Mouse (Mus musculus) hindbrain, embryonic 10.5 days (tissue): ENCODE measurements around the gene Ift140. TPM values are rescaled to one million over a fixed set of nuclear protein-coding genes. Genes with fewer than 3 reads are reported as not detected.
A peak's percentile ranks its signal among the peaks of the same experiment; 100 is the strongest.

ENCODE experiments used
- DNase-seq: peaks from one replicate; pipeline ENCODE4 v3.0.0-alpha.2; 2017; ENCODE audit warnings: low spot score
- H3K27ac ChIP-seq: fragments of 300-500 bp; sonication (generic); 2 replicates; pipeline ENCODE4 v1.5.1; 2016; ENCODE audit warnings: mild to moderate bottlenecking, moderate library complexity
- H3K27me3 ChIP-seq: fragments of 300-500 bp; sonication (generic); 2 replicates; pipeline ENCODE4 v1.6.1; 2016; ENCODE audit warnings: mild to moderate bottlenecking; ENCODE audit not compliant: poor library complexity, insufficient read depth, severe bottlenecking
- H3K36me3 ChIP-seq: fragments of 300-500 bp; sonication (generic); 2 replicates; pipeline ENCODE4 v1.6.1; 2016; ENCODE audit warnings: mild to moderate bottlenecking, moderate library complexity
- H3K4me1 ChIP-seq: fragments of 300-500 bp; sonication (generic); replicated peaks from 2 replicates; pipeline ENCODE4 v1.6.1; 2016; ENCODE audit warnings: mild to moderate bottlenecking
- H3K4me3 ChIP-seq: fragments of 300-500 bp; sonication (generic); 2 replicates; pipeline ENCODE4 v1.5.1; 2016; ENCODE audit warnings: mild to moderate bottlenecking, moderate library complexity
- H3K9me3 ChIP-seq: fragments of 300-500 bp; sonication (generic); 2 replicates; pipeline ENCODE4 v1.6.1; 2016; ENCODE audit warnings: mild to moderate bottlenecking, moderate library complexity
- WGBS: fragments of 180-500 bp; shearing (Covaris S2); methylation state at CpG from one replicate; pipeline ENCODE4 v1.1.7; 2016; 5-methylcytosine and 5-hydroxymethylcytosine counted together
- polyA plus RNA-seq: library from polyadenylated mRNA; unstranded; fragments of >200 nt; fragmentation: Nextera tagmentation; extraction: Ambion mirVana; gene quantifications from 2 replicates; pipeline ENCODE4 v1.2.1, GENCODE M21; 2016

The Ift140 gene
- polyA plus RNA-seq, 1 experiment from 2014 or later, result 25.1 TPM

DNA sequence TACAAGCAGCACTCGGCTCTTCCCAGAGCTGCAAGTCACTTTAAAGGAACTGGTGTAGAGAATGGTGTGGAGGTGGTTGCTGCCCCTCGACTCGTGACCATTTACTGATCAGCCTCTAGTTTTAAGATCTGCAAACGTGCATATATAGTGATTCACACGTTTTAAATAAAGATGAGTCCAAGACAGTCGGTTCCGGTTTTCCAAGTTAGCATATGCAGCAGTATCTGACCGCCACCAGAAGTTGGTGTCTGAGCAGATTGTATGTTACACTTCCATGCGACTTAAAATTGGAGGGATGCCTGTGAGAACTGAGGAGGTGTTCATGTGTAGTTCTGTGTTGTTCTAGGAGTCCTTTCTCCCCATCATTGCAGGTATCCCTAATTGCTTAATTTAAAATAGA is 37.4 kb downstream of the Ift140 start:
- Histone ChIP-seq H3K4me1 (no peaks in the 10 kb centered on the region), H3K27ac (no peak overlapping the region), H3K27me3 (no peaks in the 10 kb centered on the region), H3K4me3 (no peak overlapping the region), H3K36me3 (peaks cover 83% of the 10 kb centered on the region), H3K9me3 (no peaks in the 10 kb centered on the region)
- DNase-seq, result no peak
- 87% methylated on average over 9 of the region's 9 CpGs for WGBS

- no peaks in the 10 kb centered on the region for H3K9me3 ChIP-seq
- no peak overlapping the region for H3K27ac ChIP-seq
- H3K4me3 ChIP-seq, result no peak overlapping the region
- H3K4me1 ChIP-seq, result no peaks in the 10 kb centered on the region
- H3K27me3 ChIP-seq, result no peaks in the 10 kb centered on the region
- no peak for DNase-seq
- WGBS, result 92% methylated on average over 6 of the region's 6 CpGs
- H3K36me3 ChIP-seq, result peaks cover 79% of the 10 kb centered on the region
These were observed 41.2 kb downstream of the Ift140 start for GRCm38 (mm10) chr17:25057041-25057440.

DNA sequence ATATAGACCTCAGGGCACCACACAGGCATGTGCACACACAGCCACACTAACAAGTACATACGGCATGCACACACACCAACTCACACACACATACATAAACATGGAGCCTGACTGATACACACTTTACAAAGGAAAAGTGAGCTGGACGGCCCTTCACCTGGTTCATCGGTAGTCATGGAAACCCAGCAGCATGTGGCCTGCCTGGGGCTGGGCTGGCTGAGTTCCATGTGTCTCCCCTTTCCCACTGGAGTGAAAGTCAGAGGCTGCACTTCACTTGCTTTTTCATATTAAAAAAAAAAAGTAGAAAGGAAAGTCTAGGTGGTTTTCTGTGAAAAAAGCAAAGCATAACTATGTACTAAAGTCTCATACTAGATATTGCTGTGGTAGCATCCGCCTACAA is 47.4 kb downstream of the Ift140 start:
- H3K9me3 ChIP-seq, result no peaks in the 10 kb centered on the region
- DNase-seq, result no peak
- H3K27me3 ChIP-seq, result no peaks in the 10 kb centered on the region
- WGBS, result 84% methylated on average over 4 of the region's 4 CpGs
- no peak overlapping the region for H3K4me3 ChIP-seq
- H3K36me3 ChIP-seq, result peaks cover 64% of the 10 kb centered on the region
- no peaks in the 10 kb centered on the region for H3K4me1 ChIP-seq
- H3K27ac ChIP-seq, result no peak overlapping the region

GRCm38 (mm10) chr17:25063872-25064271 is 48.0 kb downstream of the Ift140 start:
- peaks cover 59% of the 10 kb centered on the region for H3K36me3 ChIP-seq
- 93% methylated on average over 12 of the region's 12 CpGs for WGBS
- no peak overlapping the region for H3K4me3 ChIP-seq
- H3K9me3 ChIP-seq, result no peaks in the 10 kb centered on the region
- H3K27me3 ChIP-seq, result no peaks in the 10 kb centered on the region
- no peak overlapping the region for H3K27ac ChIP-seq
- no peaks in the 10 kb centered on the region for H3K4me1 ChIP-seq
- no peak for DNase-seq

- H3K4me3 ChIP-seq, result no peak overlapping the region
- no peaks in the 10 kb centered on the region for H3K27me3 ChIP-seq
- WGBS, result 79% methylated on average over 9 of the region's 9 CpGs
- no peak for DNase-seq
- H3K9me3 ChIP-seq, result no peaks in the 10 kb centered on the region
- peaks cover 54% of the 10 kb centered on the region for H3K36me3 ChIP-seq
- H3K4me1 ChIP-seq, result no peaks in the 10 kb centered on the region
- H3K27ac ChIP-seq, result no peak overlapping the region
These were observed 48.5 kb downstream of the Ift140 start for GRCm38 (mm10) chr17:25064351-25064750.

DNA sequence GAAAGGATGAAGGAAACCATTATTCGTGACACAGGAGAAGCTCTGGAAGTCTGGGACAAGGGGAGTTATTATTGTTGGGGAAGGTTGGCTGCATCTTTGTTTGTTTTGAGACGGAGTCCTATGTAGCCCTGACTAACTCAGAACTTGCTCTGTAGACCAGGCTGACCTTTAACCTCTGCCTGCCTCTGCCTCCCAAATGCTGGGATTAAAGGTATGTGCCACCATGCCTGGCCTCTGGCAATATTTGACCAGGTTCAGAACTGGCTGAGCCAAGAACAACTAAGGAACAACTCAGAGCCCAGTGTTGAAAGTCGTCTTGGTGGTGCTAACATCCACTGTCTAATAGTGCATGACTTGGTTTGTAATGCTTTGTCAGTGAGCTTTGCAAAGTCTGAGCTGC is 49.3 kb downstream of the Ift140 start:
- DNase-seq, result no peak
- H3K4me1 ChIP-seq, result no peaks in the 10 kb centered on the region
- H3K27me3 ChIP-seq, result no peaks in the 10 kb centered on the region
- H3K9me3 ChIP-seq, result no peaks in the 10 kb centered on the region
- WGBS, result 92% methylated on average over 3 of the region's 3 CpGs
- H3K4me3 ChIP-seq, result no peak overlapping the region
- H3K36me3 ChIP-seq, result peaks cover 51% of the 10 kb centered on the region
- no peak overlapping the region for H3K27ac ChIP-seq

- 93% methylated on average over 7 of the region's 7 CpGs for WGBS
- peaks cover 52% of the 10 kb centered on the region for H3K36me3 ChIP-seq
- no peaks in the 10 kb centered on the region for H3K4me1 ChIP-seq
These were observed 50.7 kb downstream of the Ift140 start for GRCm38 (mm10) chr17:25066595-25066994.

GRCm38 (mm10) chr17:25067442-25067851 is 51.6 kb downstream of the Ift140 start:
- WGBS, result 80% methylated on average over 8 of the region's 8 CpGs

More at GRCm38 (mm10) chr17:25066595-25066994, 50.7 kb downstream of the Ift140 start:
- Histone ChIP-seq H3K4me3 (no peak overlapping the region), H3K9me3 (no peaks in the 10 kb centered on the region), H3K27ac (no peak overlapping the region), H3K27me3 (no peaks in the 10 kb centered on the region)
- DNase-seq, result no peak

GRCm38 (mm10) chr17:25068690-25069089 is 52.8 kb downstream of the Ift140 start:
- H3K4me3 ChIP-seq, result no peak overlapping the region
- no peaks in the 10 kb centered on the region for H3K9me3 ChIP-seq
- H3K27ac ChIP-seq, result no peak overlapping the region
- peaks cover 45% of the 10 kb centered on the region for H3K36me3 ChIP-seq
- WGBS, result 73% methylated on average over 2 of the region's 2 CpGs
- no peaks in the 10 kb centered on the region for H3K4me1 ChIP-seq
- no peaks in the 10 kb centered on the region for H3K27me3 ChIP-seq
- no peak for DNase-seq

More at GRCm38 (mm10) chr17:25067442-25067851, 51.6 kb downstream of the Ift140 start:
- Histone ChIP-seq H3K4me1 (no peaks in the 10 kb centered on the region), H3K27me3 (no peaks in the 10 kb centered on the region), H3K9me3 (no peaks in the 10 kb centered on the region), H3K4me3 (no peak overlapping the region), H3K36me3 (peaks cover 47% of the 10 kb centered on the region), H3K27ac (no peak overlapping the region)
- no peak for DNase-seq

DNA sequence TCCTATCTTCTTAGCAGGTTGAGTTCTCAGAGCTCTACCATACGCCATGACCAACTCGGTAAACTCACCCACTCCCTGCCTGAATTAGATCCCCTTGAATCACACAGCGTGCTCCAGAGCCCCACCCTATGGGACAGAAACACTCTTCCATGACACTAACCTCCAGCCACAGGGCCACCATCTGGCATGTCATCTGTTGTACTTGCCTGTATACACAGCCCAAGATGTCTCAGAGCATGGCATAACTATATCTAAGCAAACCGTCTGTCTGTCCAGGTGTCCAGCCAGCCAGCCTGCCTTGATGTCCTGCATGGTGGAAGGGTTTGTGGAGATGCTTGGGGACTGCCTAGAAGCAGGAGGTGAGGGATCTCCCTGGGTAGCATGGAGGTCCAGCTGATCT is 61.0 kb downstream of the Ift140 start:
- no peak for DNase-seq
- 91% methylated on average over 4 of the region's 4 CpGs for WGBS
- no peak overlapping the region for H3K27ac ChIP-seq
- no peaks in the 10 kb centered on the region for H3K9me3 ChIP-seq
- peaks cover 41% of the 10 kb centered on the region for H3K36me3 ChIP-seq
- H3K4me1 ChIP-seq, result 0 out of 2 replicates have a peak, but pooled peaks cover 11% of the 10 kb centered on the region
- H3K4me3 ChIP-seq, result no peak overlapping the region
- H3K27me3 ChIP-seq, result no peaks in the 10 kb centered on the region

- 89% methylated on average over 13 of the region's 13 CpGs for WGBS
- H3K27ac ChIP-seq, result no peak overlapping the region
These were observed 62.0 kb downstream of the Ift140 start for GRCm38 (mm10) chr17:25077771-25078372.

GRCm38 (mm10) chr17:25080210-25080609 is 64.3 kb downstream of the Ift140 start:
- no peak for DNase-seq
- H3K9me3 ChIP-seq, result no peaks in the 10 kb centered on the region
- peak overlapping the region; percentile 80 for H3K27ac ChIP-seq
- H3K4me1 ChIP-seq, result peaks cover 22% of the 10 kb centered on the region; the same call in 1 of the 2 replicates
- 90% methylated on average over 13 of the region's 13 CpGs for WGBS
- peak overlapping the region; percentile 35 for H3K4me3 ChIP-seq
- no peaks in the 10 kb centered on the region for H3K27me3 ChIP-seq
- H3K36me3 ChIP-seq, result peaks cover 30% of the 10 kb centered on the region

More at GRCm38 (mm10) chr17:25077771-25078372, 62.0 kb downstream of the Ift140 start:
- DNase-seq, result no peak
- Histone ChIP-seq H3K27me3 (no peaks in the 10 kb centered on the region), H3K36me3 (peaks cover 35% of the 10 kb centered on the region), H3K4me1 (0 out of 2 replicates have a peak, but pooled peaks cover 11% of the 10 kb centered on the region), H3K4me3 (no peak overlapping the region), H3K9me3 (no peaks in the 10 kb centered on the region)

GRCm38 (mm10) chr17:25080960-25081381 is 65.1 kb downstream of the Ift140 start:
- no peak for DNase-seq
- H3K4me3 ChIP-seq, result peak overlapping the region; percentile 35
- 77% methylated on average over 11 of the region's 11 CpGs for WGBS
- H3K4me1 ChIP-seq, result peaks cover 22% of the 10 kb centered on the region; the same call in 1 of the 2 replicates
- H3K27ac ChIP-seq, result peak overlapping the region; percentile 80
- no peaks in the 10 kb centered on the region for H3K27me3 ChIP-seq
- no peaks in the 10 kb centered on the region for H3K9me3 ChIP-seq
- peaks cover 30% of the 10 kb centered on the region for H3K36me3 ChIP-seq
